Mouse (Mus musculus) testis, adult 2 months (tissue): Measurements from ENCODE around the gene Zfy1. TPM values are rescaled to one million over a fixed set of nuclear protein-coding genes. Genes with fewer than 3 reads are reported as not detected.
"Not testable (repeated sequence)": the region's sequence is repeated elsewhere in the genome, so short reads cannot be mapped to it uniquely, and the experiment has no call there.

ENCODE experiments used
- H3K27ac ChIP-seq: fragments of 200-500 bp; 2 replicates; pipeline ENCODE4 v1.5.1; 2012; ENCODE audit warnings: low read depth, low read length; ENCODE audit not compliant: control insufficient read depth, insufficient read depth
- H3K27me3 ChIP-seq: fragments of 200-500 bp; 2 replicates; pipeline ENCODE4 v1.6.1; 2012; ENCODE audit warnings: mild to moderate bottlenecking, low read length, moderate library complexity; ENCODE audit not compliant: control insufficient read depth, insufficient read depth
- H3K36me3 ChIP-seq: fragments of 200-500 bp; 2 replicates; pipeline ENCODE4 v1.6.1; 2012; ENCODE audit warnings: mild to moderate bottlenecking, low read length; ENCODE audit not compliant: control insufficient read depth, insufficient read depth
- H3K4me1 ChIP-seq: fragments of 200-500 bp; 2 replicates; pipeline ENCODE4 v1.6.1; 2012; ENCODE audit warnings: low read length; ENCODE audit not compliant: control insufficient read depth, insufficient read depth
- H3K4me3 ChIP-seq: fragments of 200-500 bp; 2 replicates; pipeline ENCODE4 v1.5.1; 2012; ENCODE audit warnings: low read depth, mild to moderate bottlenecking, low read length, moderate library complexity, mixed read lengths; ENCODE audit not compliant: control insufficient read depth
- CTCF ChIP-seq: fragments of 200-500 bp; IDR thresholded peaks from 2 replicates; pipeline ENCODE4 v1.5.1; 2012; ENCODE audit warnings: low read depth, mild to moderate bottlenecking, inconsistent platforms, low read length, moderate library complexity; ENCODE audit not compliant: control insufficient read depth, insufficient read depth, insufficient replicate concordance
- POLR2A ChIP-seq: fragments of 200-500 bp; IDR thresholded peaks from 2 replicates; pipeline ENCODE4 v1.6.1; 2012; ENCODE audit warnings: low read depth, mild to moderate bottlenecking, inconsistent platforms, low read length, moderate library complexity; ENCODE audit not compliant: control insufficient read depth
- polyA plus RNA-seq: library from polyadenylated mRNA; depleted of rRNA; stranded (reverse); fragments of >200 nt; gene quantifications from 2 replicates; pipeline ENCODE4 v1.2.3, GENCODE M21; 2012; rRNA removed

Zfy1 gene
- polyA plus RNA-seq: 1.00 and 1.4 TPM in 2 replicates

DNA sequence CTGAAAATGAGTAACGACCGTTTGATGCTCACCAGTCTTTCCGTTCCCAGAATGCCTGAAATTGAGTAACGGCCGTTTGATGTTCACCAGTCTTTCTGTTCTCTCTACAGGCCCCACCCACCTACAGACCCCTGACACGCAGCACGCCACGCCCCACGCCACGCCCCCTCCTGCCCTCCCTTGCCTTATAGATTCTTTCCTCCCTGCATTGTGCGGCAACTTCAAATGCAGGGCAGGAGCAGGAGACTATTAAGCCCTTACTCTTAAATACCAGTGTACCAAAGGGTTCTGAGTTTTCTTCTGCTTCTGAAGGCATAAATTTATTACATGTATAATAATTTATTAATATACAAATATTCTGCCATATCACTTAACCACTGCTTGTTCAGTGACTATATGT, at the start of gene Zfy1:
Gene Zfy1, minus strand, starts transcription at position 101 of the 400 bp plus-strand sequence.
- not testable (repeated sequence) for H3K27ac ChIP-seq, H3K4me1 ChIP-seq, H3K36me3 ChIP-seq, H3K27me3 ChIP-seq, H3K4me3 ChIP-seq

DNA sequence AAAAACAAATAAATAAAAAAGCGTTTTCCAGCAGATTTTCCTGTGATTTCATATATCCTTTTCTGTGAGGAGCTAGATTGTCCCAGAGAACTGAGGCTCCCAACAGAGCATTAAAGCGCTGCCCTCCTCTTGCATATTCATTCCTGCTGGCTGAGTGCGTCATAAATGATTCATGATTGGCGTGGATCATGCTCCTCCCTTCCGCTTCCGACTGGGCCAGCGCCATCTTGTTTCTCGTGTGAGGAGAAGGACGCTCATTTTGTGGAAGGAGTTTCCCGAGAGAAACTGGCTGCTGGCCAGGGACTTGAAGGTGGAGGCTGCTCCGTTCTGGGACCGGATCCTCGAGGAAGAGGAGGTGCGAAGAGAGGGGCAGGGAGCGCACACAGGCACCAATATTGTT, 21.2 kb upstream of the Zfy1 start, which contains the start of gene Uba1y:
Gene Uba1y, plus strand, starts transcription at position 254 of the 400 bp plus-strand sequence.
- Histone ChIP-seq H3K27ac (no peak within 1 kb of the TSS; the same call in 1 of the 2 replicates), H3K4me1 (no peaks in the 10 kb centered on the region), H3K36me3 (no peaks in the 10 kb centered on the region), H3K4me3 (peak within 1 kb of the TSS; percentile 77), H3K27me3 (no peaks in the 10 kb centered on the region)
- no peak for TF ChIP-seq CTCF
- no peak for TF ChIP-seq POLR2A

- TF ChIP-seq POLR2A (no peak), CTCF (no peak)
- Histone ChIP-seq H3K4me3 (peak overlapping the region; percentile 25), H3K27me3 (no peaks in the 10 kb centered on the region), H3K27ac (peak overlapping the region; percentile 64), H3K36me3 (no peaks in the 10 kb centered on the region), H3K4me1 (peaks cover 4% of the 10 kb centered on the region; the same call in 1 of the 2 replicates)
These were observed 11.9 kb upstream of the Zfy1 start for GRCm38 (mm10) chrY:808991-809661.

Other genes with a start within 250 kb of the Zfy1 start
- gene Uba1y, start 21.2 kb upstream of the Zfy1 start, polyA plus RNA-seq: 10.2 and 11.1 TPM in 2 replicates
- 1.1 and 1.8 TPM in 2 replicates for gene Kdm5d, start 100.4 kb upstream of the Zfy1 start, polyA plus RNA-seq
- gene Eif2s3y, start 213.1 kb upstream of the Zfy1 start, polyA plus RNA-seq: 12.6 and 16.6 TPM in 2 replicates